Mouse (Mus musculus): ENCODE results near the gene Mfsd1. TPM values are rescaled to one million over a fixed set of nuclear protein-coding genes. Genes with fewer than 3 reads are reported as not detected.

Gene Mfsd1
- polyA plus RNA-seq, 1 experiment from 2014 or later = 26.4 TPM

DNA sequence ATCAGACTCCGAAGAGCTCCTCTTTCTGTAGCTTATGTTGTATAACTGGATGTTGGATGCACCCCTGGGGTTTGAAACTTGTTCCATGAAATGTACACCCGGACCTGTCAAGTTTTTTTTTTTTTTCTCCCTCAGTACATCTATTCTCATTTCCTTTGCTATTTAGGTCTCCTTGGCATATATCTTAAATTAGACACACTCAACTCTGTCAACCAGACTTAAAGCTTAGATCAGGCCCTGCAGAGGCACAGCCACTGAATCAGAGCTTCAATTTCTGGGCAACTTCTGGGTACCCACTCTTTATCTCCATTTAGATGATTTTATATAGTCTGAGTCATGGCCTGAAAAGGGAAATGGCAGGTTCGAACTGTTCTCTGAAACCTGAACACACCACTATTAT, 60.6 kb downstream of the Mfsd1 start:
- H3K4me3 ChIP-seq (replicated peaks) = no peak overlapping the region
- no peaks in the 10 kb centered on the region for H3K27me3 ChIP-seq
- H3K4me2 ChIP-seq = no peak overlapping the region
- ATAC-seq (ENCODE audit: low read depth) = no peak
- 55% methylated on average over 3 of the region's 3 CpGs for WGBS (ENCODE audit: insufficient replicate concordance)
- no peaks in the 10 kb centered on the region for H3K4me1 ChIP-seq (replicated peaks)
- H3K9me3 ChIP-seq (replicated peaks) = no peaks in the 10 kb centered on the region
- no peak overlapping the region for H3K9ac ChIP-seq
- DNase-seq = no peak
- H3K36me3 ChIP-seq = no peaks in the 10 kb centered on the region
- no peak overlapping the region for H3K27ac ChIP-seq

DNA sequence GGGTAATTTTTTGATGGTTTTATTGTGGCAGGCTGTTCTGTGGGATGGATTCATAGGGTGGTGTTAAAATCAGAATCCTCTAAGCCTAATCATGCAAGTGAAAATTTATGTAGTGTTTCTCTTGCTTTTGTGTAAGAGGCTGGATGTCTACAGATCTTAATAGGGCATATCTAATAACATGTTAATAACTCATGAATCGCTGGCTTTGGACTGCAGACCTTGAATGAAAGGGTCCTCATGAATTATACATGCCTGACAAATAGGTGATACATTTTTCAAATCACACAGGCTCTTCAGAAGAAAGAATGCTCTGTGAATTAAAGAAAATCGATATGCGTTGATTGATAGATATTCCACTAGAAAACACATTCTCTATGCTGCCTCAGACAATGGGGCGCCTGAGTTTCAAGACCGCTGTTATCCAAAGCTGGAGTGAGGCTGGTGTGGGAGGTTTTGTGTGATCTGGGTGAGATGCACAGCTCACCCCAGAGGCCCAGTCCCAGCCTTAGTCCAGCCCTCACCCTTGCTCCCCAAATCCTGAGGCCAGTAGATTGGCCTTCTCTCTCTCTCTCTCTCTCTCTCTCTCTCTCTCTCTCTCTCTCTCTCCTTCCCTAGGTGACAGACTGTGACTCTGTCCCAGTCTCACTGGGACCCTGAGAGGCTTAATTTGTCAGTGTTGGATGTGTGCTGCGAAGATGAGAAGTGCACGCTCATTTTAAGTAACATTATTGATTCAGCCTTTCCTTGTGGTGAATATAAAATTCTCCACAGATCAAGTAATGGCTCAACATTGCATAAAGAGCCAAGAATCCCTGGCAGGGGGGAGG, 63.3 kb downstream of the Mfsd1 start:
- H3K27me3 ChIP-seq = no peaks in the 10 kb centered on the region
- H3K9ac ChIP-seq = no peak overlapping the region
- no peak for DNase-seq
- no peak for ATAC-seq (ENCODE audit: low read depth)
- no peaks in the 10 kb centered on the region for H3K9me3 ChIP-seq (replicated peaks)
- H3K4me2 ChIP-seq = no peak overlapping the region
- H3K27ac ChIP-seq = no peak overlapping the region
- no peaks in the 10 kb centered on the region for H3K4me1 ChIP-seq (replicated peaks)
- no peaks in the 10 kb centered on the region for H3K36me3 ChIP-seq
- H3K4me3 ChIP-seq (replicated peaks) = no peak overlapping the region
- 71% methylated on average over 7 of the region's 7 CpGs for WGBS (ENCODE audit: insufficient replicate concordance)

Other genes with a start within 250 kb of the Mfsd1 start
- 1.6 and 2.7 TPM in 2 replicates for gene Mlf1, start 208.6 kb upstream of the Mfsd1 start, polyA plus RNA-seq (2015; fragmentation: Nextera tagmentation; extraction: Ambion mirVana)
- gene Gm17402, start 207.6 kb upstream of the Mfsd1 start, polyA plus RNA-seq (2015; fragmentation: Nextera tagmentation; extraction: Ambion mirVana) = not detected in 2 replicates
- gene Gfm1, start 152.6 kb upstream of the Mfsd1 start, polyA plus RNA-seq (2015; fragmentation: Nextera tagmentation; extraction: Ambion mirVana) = 44.3 and 53.1 TPM in 2 replicates
- gene Lxn, start 118.8 kb upstream of the Mfsd1 start, polyA plus RNA-seq (2015; fragmentation: Nextera tagmentation; extraction: Ambion mirVana) = 12.0 and 13.6 TPM in 2 replicates
- 2.0 TPM in 2 replicates for gene Rarres1, start 67.2 kb upstream of the Mfsd1 start, polyA plus RNA-seq (2015; fragmentation: Nextera tagmentation; extraction: Ambion mirVana)